Mouse (Mus musculus): ENCODE measurements around the gene Myo19.

Myo19 gene

GRCm38 (mm10) chr11:84886236-84886635 is 6.3 kb downstream of the Myo19 start:
- WGBS = 77% methylated on average over 5 of the region's 5 CpGs

DNA sequence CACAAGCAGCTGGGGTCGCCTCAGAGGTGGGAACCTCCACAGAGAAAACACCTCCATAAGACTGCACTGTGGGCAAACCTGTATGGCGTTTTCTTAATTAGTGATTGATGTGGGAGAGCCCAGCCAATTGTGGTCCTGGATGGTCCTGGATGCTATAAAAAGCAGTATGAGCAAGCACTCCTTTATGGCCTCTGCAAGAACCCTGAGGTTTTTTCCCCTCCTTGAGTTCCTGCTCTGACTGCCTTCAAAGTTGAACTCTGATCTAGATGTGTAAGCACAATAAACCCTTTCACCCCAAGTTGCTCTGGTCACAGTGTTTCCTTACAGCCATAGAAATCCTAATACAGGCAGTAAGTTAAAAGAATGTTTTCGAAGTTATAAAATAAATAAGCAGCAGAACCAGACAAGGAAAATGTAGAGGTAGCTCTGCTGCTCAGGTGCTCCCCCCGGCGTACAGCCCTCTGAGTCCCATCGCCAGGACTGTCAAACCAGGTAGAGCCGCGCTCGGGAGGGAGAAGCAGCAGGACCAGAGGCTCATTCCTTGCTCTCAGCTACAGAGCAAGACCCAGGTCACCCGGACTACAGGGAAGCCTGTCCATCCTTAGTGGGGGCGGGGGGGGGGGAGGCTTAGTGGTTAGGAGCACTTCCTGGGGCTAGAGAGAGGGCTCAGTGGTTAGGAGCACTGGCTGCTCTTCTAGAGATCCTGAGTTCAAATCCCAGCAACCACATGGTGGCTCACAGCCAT is 7.0 kb downstream of the Myo19 start:
- WGBS = 89% methylated on average over 11 of the region's 11 CpGs

DNA sequence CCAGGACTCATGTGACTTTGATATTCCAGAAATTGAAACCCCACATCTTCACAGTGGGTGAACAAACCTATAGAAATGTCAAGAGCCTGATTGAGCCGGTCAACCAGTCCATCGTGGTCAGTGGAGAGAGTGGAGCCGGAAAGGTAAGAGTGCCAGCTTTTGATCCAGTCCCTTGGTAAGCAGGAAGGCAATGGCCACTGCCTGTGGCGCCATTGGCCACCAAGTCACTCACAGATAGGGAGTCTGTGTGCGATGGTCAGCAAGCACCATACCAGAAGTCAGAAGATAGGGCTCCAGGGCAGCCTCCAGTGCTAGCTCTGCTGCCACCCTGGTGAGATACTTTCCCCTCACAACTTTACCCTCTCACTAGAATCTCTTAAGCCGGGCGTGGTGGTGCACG is 8.1 kb downstream of the Myo19 start:
- 97% methylated on average over 8 of the region's 8 CpGs for WGBS

DNA sequence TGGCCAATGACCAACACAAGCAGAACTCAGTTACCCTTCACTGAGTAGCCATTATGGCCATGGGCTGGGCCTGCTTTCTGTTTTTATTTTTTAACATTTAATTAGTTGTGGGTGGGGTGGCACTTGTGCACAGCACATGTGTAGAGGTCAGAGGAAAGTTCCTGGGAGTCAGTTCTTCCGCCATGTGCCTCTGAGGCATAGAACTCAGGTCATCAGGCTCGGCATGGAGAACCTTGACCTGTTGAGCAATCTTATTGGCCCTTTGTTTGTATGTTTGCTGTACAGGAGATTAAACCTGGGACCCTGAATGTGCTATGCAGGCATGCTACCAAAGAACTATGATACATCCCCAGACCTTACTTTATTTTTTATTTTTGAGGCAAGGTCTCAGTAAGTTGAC is 9.5 kb downstream of the Myo19 start:
- WGBS = 96% methylated on average over 2 of the region's 2 CpGs

DNA sequence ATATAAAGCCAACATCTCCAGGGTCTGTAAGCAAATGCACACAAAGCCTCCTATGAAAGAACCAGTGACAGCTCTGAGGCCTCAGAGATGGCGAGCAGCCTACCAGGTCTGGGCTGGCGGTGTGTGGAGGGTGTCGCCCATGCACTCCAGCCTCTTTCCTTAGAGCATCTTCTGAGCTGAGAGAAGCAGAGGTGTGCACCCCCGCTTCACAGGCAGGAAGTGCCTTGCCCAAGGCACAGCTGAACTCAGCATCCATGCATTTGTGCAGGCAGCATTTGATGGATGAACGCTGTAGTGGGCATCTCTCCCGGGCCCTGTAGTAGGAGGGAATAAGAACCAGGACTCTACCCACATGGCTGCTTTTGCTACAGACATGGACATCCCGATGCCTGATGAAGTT is 11.8 kb downstream of the Myo19 start:
- 91% methylated on average over 7 of the region's 7 CpGs for WGBS

- WGBS = 91% methylated on average over 14 of the region's 15 CpGs
Observed at GRCm38 (mm10) chr11:84893113-84893512, 13.2 kb downstream of the Myo19 start.

DNA sequence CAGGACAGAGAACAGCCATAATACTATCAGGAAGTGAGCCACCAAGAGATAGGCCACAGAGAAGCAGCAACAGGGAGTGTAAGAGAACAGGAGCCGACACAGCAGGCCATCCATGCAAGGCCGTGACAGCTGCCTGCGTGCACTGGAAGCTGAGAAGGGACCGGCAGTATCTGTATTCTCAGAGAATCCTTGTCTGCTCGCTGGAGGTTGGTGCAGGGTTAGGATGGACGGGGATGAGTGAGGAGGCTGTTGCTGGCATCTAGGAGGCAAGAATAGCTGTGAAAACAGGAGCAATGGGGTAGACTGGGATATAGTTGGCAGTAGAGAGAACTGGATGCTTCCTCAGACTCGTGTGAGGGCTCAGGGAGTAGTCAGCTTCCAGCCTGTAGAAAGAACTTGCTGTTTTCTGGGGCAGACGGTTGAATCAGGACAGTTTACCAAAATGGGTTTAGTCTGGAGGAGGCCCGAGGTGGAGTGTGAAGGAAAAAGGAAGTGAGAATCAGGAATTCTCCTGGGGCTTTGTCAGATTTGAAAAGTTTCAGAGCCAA is 24.7 kb downstream of the Myo19 start:
- WGBS = 46% methylated on average over 9 of the region's 9 CpGs

DNA sequence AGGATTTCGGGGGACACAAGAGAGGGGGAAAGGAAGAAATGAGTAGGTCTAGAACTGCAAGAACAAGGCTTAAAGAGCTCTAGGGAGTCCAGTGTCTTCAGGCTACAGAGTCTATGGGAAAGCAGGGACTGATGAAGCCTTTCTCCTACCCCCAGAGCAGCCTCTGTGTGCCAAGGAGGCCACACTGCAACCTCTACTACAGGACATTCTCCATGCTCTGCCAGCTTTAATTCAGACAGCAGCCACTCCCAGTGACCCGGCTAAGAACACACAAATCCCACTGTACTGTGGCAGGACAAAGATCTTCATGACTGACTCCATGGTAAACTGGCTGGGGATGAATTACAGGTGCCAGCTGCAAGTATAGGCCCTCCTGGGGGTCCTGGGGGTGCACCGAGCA is 27.1 kb downstream of the Myo19 start:
- 66% methylated on average over 3 of the region's 3 CpGs for WGBS

DNA sequence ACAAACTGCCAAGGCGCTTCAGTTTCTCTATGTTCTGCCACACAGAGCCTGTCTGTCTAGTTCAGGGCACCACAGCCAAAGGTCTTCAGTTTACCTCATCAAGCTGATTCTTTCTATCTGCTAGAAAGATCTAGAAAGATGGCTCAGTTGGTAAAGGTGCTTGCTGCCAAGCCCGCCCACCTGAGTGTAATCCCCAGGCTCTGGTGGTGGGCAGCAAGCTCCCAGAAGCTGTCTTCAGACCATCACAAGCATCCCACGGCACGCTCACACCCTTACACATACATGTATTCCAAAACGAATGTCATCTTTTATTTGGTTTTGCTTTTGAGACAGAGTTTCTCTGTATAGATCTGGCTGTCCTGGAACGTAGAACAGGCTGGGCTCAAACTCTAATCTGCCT is 28.5 kb downstream of the Myo19 start:
- 65% methylated on average over 6 of the region's 6 CpGs for WGBS

- WGBS = 41% methylated on average over 4 of the region's 4 CpGs
Observed at GRCm38 (mm10) chr11:84910411-84910810, 30.5 kb downstream of the Myo19 start.

DNA sequence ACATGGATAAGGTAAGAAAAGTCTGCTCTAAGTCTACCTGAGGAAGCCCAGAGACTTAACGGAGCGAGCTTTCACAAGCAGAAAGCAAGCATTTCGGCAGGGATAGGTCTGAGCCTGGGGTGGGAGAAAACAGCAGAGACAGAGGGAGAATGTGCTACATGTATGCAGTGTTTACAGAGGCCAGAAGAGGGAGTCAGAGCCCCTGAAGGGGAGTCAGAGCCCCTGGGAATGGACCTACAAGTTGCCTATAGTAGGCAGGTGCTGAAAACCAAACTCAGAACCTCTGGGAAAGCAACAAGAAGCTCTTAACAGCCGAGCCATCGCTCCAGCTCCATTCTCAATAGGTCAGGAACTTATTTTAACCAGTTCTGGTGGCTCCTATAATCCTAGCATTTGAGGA is 34.7 kb downstream of the Myo19 start:
- 82% methylated on average over 5 of the region's 5 CpGs for WGBS

- WGBS = 2% methylated on average over 34 of the region's 34 CpGs
Observed at GRCm38 (mm10) chr11:84916053-84916702, 36.2 kb downstream of the Myo19 start, which contains the start of gene Znhit3. Gene Znhit3 (minus strand): TSS chr11:84916366.

- 55% methylated on average over 7 of the region's 7 CpGs for WGBS
Observed at GRCm38 (mm10) chr11:84916703-84917300, 36.9 kb downstream of the Myo19 start.

- WGBS = 5% methylated on average over 16 of the region's 16 CpGs
Observed at GRCm38 (mm10) chr11:84918425-84918824, 38.5 kb downstream of the Myo19 start.

GRCm38 (mm10) chr11:84919276-84919675 is 39.3 kb downstream of the Myo19 start:
- WGBS = 30% methylated on average over 3 of the region's 3 CpGs

- WGBS = 69% methylated on average over 7 of the region's 7 CpGs
Observed at GRCm38 (mm10) chr11:84919951-84920350, 40.0 kb downstream of the Myo19 start.

DNA sequence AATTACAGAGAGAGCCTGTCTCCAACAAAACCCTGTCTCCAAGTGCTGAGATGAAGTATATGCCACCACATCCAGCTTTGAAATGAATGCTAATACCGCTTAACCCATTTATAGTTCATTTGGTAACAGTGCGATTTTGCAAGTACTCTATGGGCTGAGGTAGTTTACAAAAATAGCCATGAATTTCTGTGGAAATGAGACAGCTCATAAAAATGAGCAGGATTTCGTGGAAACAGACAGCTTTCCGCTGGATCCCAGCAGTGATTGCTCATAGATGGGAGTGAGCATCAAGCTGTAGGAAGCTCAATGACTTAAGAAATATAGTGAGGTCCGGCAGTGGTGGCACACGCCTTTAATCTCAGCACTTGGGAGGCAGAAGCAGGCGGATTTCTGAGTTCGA is 41.0 kb downstream of the Myo19 start:
- WGBS = 63% methylated on average over 8 of the region's 8 CpGs

DNA sequence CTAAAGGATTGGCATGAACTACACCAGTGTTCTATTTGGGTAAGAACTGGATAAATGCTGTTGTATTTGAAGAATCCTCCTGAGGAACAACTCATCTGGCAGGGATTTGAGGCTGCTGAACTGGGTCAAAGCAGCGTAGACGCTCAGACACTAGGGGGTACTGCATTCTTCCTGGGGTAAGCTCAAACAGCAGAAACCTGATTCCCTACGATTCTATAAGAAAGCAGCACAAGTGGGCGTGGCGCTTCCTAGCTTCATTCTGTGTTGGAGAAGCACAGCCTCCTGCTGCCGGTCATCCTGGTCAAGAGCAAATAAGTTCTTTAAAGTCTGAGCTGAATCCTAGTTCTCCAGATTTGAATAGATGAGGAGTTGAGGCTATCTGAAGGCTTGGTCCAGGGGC is 52.3 kb downstream of the Myo19 start:
- WGBS = 23% methylated on average over 6 of the region's 6 CpGs

DNA sequence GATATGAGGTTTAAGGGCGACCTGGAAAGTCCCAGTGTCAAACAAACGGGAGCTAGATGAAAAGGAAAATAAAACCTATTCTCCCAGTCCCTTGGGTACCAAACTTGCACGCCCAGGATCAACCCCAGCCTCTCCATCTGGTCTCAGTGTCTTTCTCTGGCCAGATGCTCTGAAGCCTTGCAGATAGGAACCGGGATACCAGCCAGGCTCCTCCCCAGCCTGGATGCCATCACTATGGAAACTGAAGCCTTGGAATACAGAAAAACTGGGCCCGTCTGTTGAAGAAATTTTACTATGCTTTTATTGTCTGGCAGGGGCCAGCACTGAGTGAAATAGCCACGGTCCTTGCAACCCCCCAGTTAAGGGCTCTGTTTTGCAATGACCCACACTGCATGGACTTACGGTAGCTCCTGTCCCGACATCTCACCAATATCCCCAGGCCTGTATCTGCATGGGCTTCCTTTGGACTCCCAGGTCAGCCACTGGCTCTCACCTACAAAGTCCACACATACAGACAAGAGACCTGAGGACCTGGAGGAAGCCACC is 59.6 kb downstream of the Myo19 start:
- 23% methylated on average over 8 of the region's 8 CpGs for WGBS

- 35% methylated on average over 10 of the region's 10 CpGs for WGBS
Observed at GRCm38 (mm10) chr11:84940140-84940539, 60.2 kb downstream of the Myo19 start.

- 35% methylated on average over 15 of the region's 15 CpGs for WGBS
Observed at GRCm38 (mm10) chr11:84943948-84944347, 64.0 kb downstream of the Myo19 start.

- WGBS = 48% methylated on average over 12 of the region's 12 CpGs
Observed at GRCm38 (mm10) chr11:84944639-84945435, 64.9 kb downstream of the Myo19 start.

Measured in cerebral cortex, adult 2 months (tissue).